Mouse (Mus musculus) megakaryocyte, embryonic 14.5 days (primary cell): ENCODE results near the gene Sox8.

Source experiments
- FLI1 ChIP-seq: IDR thresholded peaks from 2 replicates; pipeline ENCODE4 v1.6.1; 2012; ENCODE audit warnings: low read length, inconsistent platforms, mixed read lengths
- GATA1 ChIP-seq: IDR thresholded peaks from 3 replicates; pipeline ENCODE4 v1.6.1; 2012; ENCODE audit warnings: mixed read lengths, low read length, inconsistent platforms, borderline replicate concordance

- TF ChIP-seq GATA1 (no peak), FLI1 (no peak)
Measured at GRCm38 (mm10) chr17:25583858-25584257, 13.4 kb upstream of the Sox8 start.
